Mouse (Mus musculus) bone marrow, adult 2 months (tissue): ENCODE results near the gene Smim24.

Source experiments
- CTCF ChIP-seq: fragments of 200-500 bp; IDR thresholded peaks from 2 replicates; pipeline ENCODE4 v1.5.1; 2011; ENCODE audit warnings: low read length, control low read depth; ENCODE audit not compliant: control insufficient read depth, insufficient read depth
- POLR2A ChIP-seq: fragments of 200-500 bp; IDR thresholded peaks from 2 replicates; pipeline ENCODE4 v1.6.1; 2011; ENCODE audit warnings: low read depth, mild to moderate bottlenecking, control low read depth, low read length, borderline replicate concordance; ENCODE audit not compliant: control insufficient read depth

GRCm38 (mm10) chr10:81424246-81425051, 31.6 kb downstream of the Smim24 start:
- TF ChIP-seq CTCF (no peak), POLR2A (no peak)
